Mouse (Mus musculus) bone marrow, adult 2 months (tissue): ENCODE measurements around the gene Zfp740.

Experiments used
- CTCF ChIP-seq: fragments of 200-500 bp; IDR thresholded peaks from 2 replicates; pipeline ENCODE4 v1.5.1; 2011; ENCODE audit warnings: low read length, control low read depth; ENCODE audit not compliant: control insufficient read depth, insufficient read depth
- POLR2A ChIP-seq: fragments of 200-500 bp; IDR thresholded peaks from 2 replicates; pipeline ENCODE4 v1.6.1; 2011; ENCODE audit warnings: low read depth, mild to moderate bottlenecking, control low read depth, low read length, borderline replicate concordance; ENCODE audit not compliant: control insufficient read depth

DNA sequence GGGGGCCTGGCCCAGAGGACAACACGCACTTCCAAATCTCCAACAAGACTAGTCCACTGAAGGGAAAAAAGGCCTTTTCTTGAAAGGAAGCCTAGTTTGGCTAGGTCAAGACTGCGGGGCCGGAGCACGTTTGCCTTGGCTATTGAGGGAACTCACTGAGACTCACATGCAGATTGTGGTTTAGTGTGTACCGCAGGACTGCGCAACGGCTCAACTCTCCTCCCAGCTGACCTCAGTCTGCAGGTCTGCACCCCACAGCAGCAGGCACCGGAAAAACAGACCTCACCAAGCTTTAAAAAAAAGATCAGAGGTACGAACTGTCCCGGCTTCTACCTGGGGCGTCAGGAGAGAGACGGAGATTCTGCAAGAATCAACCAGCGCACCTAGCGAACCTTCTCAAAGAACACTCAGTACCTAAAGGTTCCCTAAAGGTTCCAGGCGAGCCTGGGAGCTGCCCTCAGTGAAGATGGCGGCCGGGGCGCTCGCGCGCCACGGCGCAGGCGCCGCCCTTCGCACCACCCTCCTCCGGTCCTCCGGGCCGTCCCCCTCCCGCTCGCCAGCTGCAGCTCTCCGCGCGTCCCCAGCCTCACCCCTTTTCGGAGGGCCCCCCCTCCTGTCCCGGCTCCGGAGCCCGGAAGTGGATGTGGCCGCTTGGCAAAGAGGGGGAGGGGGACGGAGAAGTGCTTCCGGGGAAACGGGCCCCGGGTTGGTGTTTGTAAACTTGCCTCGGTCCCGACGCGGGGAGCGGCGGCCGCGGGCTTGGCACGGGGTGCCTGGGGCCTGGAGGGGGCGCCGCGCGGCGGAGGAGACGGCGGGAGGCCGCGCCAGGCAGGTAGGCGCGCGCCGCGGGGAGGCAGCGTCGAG is at the start of gene Zfp740:
- peak; percentile 62 for TF ChIP-seq POLR2A
- TF ChIP-seq CTCF, result no peak
